Mouse (Mus musculus) heart, postnatal 0 days (tissue): ENCODE results near the gene Nkx1-2. TPM values are rescaled to one million over a fixed set of nuclear protein-coding genes. Genes with fewer than 3 reads are reported as not detected.
A peak's percentile ranks its signal among the peaks of the same experiment; 100 is the strongest.

Experiments used
- ATAC-seq: fragments of 200-750 bp; cut with Nextera tagmentation; 2 replicates; pipeline ENCODE4 v1.8.0; 2017; ENCODE audit warnings: low read depth, moderate number of reproducible peaks, moderate library complexity; ENCODE audit not compliant: insufficient read depth
- DNase-seq: peaks from one replicate; pipeline ENCODE4 v3.0.0-alpha.2; 2016; ENCODE audit warnings: low spot score
- H3K27ac ChIP-seq: fragments of 300-500 bp; sonication (generic); 2 replicates; pipeline ENCODE4 v1.5.1; 2014; ENCODE audit warnings: low read depth, mild to moderate bottlenecking
- H3K27me3 ChIP-seq: fragments of 300-500 bp; sonication (generic); 2 replicates; pipeline ENCODE4 v1.6.1; 2014; ENCODE audit warnings: low read length, mixed read lengths; ENCODE audit not compliant: control insufficient read depth, insufficient read depth
- H3K36me3 ChIP-seq: fragments of 300-500 bp; sonication (generic); replicated peaks from 2 replicates; pipeline ENCODE4 v1.6.1; 2014; ENCODE audit warnings: low read length, mixed read lengths; ENCODE audit not compliant: control insufficient read depth, insufficient read depth
- H3K4me1 ChIP-seq: fragments of 300-500 bp; sonication (generic); 2 replicates; pipeline ENCODE4 v1.6.1; 2014; ENCODE audit warnings: antibody characterized with exemption; ENCODE audit not compliant: control insufficient read depth, insufficient read depth
- H3K4me2 ChIP-seq: fragments of 300-500 bp; sonication (generic); 2 replicates; pipeline ENCODE4 v1.6.1; 2014; ENCODE audit warnings: low read depth, mild to moderate bottlenecking, low read length, moderate library complexity
- H3K4me3 ChIP-seq: fragments of 300-500 bp; sonication (generic); 2 replicates; pipeline ENCODE4 v1.5.1; 2014; ENCODE audit warnings: low read depth, low read length
- H3K9ac ChIP-seq: fragments of 300-500 bp; sonication (generic); replicated peaks from 2 replicates; pipeline ENCODE4 v1.6.1; 2014; ENCODE audit warnings: low read depth, low read length, mixed read lengths
- H3K9me3 ChIP-seq: fragments of 300-500 bp; sonication (generic); replicated peaks from 2 replicates; pipeline ENCODE4 v1.6.1; 2016; ENCODE audit warnings: low read length; ENCODE audit not compliant: control insufficient read depth
- CTCF ChIP-seq: IDR thresholded peaks from 2 replicates; pipeline ENCODE4 v1.5.1; 2016; ENCODE audit warnings: antibody characterized with exemption, control low read depth, low read depth
- EP300 ChIP-seq: IDR thresholded peaks from 2 replicates; pipeline ENCODE4 v1.6.1; 2016; ENCODE audit warnings: antibody characterized with exemption, low read depth
- WGBS: fragments of 180-500 bp; shearing (Covaris S2); extraction: QIAGEN DNeasy Blood & Tissue Kit; methylation state at CpG from one replicate; pipeline ENCODE4 v1.1.7; 2014; 5-methylcytosine and 5-hydroxymethylcytosine counted together
- polyA plus RNA-seq: library from polyadenylated mRNA; unstranded; fragments of >200 nt; fragmentation: Nextera tagmentation; extraction: Ambion mirVana; gene quantifications from 2 replicates; pipeline ENCODE4 v1.2.1, GENCODE M21; 2015
- total RNA-seq: library from RNA; depleted of rRNA; stranded (reverse); fragments of >200 nt; gene quantifications from 2 replicates; pipeline ENCODE4 v1.2.3, GENCODE M21; 2014; ENCODE audit warnings: low replicate concordance; rRNA removed

Gene Nkx1-2
- total and polyA plus RNA-seq, 2 experiments from 2014 or later: not detected

DNA sequence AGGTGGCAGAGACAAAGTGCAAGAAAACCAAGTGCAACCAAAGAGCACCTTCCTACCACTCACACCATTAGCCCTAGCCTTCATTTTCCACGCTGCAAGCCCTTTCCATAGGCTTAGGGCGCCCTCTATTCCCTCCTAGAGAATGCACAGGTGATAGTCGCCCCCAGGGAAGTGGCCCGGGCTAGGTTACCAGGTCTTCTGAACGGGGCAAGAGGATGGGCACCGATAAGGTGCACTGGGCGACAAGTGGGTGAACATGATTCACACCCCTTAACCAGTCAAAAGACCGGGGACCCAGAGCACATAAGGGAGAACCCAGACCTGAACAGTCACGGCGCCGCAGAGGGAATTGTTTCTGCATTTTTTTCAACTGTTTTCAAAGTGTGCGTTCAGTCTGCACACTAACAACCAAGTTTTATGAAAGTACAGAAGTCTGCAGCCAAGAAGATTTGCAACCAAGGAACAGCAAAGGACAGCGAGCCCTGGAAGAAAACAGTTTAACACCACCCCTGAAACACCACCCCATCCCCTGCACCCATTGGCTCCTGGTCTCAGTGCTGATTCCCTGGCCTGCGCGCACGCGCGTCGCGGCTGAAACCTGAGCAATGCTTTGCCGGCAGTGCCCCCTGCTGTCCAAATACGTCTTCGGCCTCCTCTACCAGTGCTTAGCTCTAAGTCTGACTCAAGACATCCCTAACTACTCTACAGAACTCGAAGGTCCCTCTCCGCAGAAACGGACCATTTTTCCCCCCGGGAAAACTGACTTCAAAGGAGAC lies 47.9 kb downstream of the Nkx1-2 start:
- 1% methylated on average over 27 of the region's 27 CpGs for WGBS
- Histone ChIP-seq H3K36me3 (peaks cover 2% of the 10 kb centered on the region), H3K4me1 (no peaks in the 10 kb centered on the region), H3K27ac (no peak overlapping the region), H3K27me3 (no peaks in the 10 kb centered on the region; the same call in 1 of the 2 replicates), H3K9ac (0 out of 2 replicates have a peak overlapping the region, but pooled peaks have one; percentile 12), H3K9me3 (no peaks in the 10 kb centered on the region), H3K4me3 (peak overlapping the region; percentile 57), H3K4me2 (peak overlapping the region; percentile 91)
- peak; percentile 96 for TF ChIP-seq CTCF
- no peak for TF ChIP-seq EP300
- DNase-seq (peak; percentile 89), ATAC-seq (peak; percentile 96)

DNA sequence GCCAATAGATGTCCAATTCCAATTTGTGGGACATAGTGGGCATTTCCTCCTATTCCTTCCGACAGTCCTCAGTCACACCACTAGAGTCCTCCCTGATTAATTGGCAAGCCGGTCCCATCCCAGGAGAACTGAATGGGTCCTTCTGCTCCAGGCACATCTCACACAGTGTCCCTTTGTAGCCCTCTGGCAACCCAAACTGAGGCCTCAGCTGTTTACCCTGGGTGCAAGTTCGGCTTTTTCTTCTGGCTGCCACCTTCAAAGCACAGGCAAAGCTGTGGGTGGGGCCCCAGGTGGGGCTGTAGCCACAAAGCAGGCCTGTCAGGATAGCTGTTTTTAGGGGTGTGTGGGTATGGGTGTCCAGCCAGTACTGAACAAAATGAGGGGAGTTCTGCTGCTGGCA lies 52.3 kb downstream of the Nkx1-2 start:
- no peak overlapping the region for H3K9ac ChIP-seq
- H3K27ac ChIP-seq: no peak overlapping the region
- 77% methylated on average over 3 of the region's 3 CpGs for WGBS
- H3K4me1 ChIP-seq: no peaks in the 10 kb centered on the region
- H3K36me3 ChIP-seq: no peaks in the 10 kb centered on the region
- TF ChIP-seq EP300 (no peak), CTCF (no peak)
- ATAC-seq: no peak
- no peak overlapping the region for H3K4me3 ChIP-seq
- H3K27me3 ChIP-seq: no peaks in the 10 kb centered on the region; the same call in 1 of the 2 replicates
- no peak overlapping the region for H3K4me2 ChIP-seq
- H3K9me3 ChIP-seq: no peaks in the 10 kb centered on the region
- DNase-seq: no peak

Other genes starting within 250 kb of the Nkx1-2 start
- gene Oat, start 23.2 kb downstream of the Nkx1-2 start, total RNA-seq: 194 and 208 TPM in 2 replicates
- gene Oat, start 23.2 kb downstream of the Nkx1-2 start, polyA plus RNA-seq: 155 and 157 TPM in 2 replicates
- 32.2 and 40.1 TPM in 2 replicates for gene Lhpp, start 11.0 kb upstream of the Nkx1-2 start, total RNA-seq
- gene Lhpp, start 11.0 kb upstream of the Nkx1-2 start, polyA plus RNA-seq: 21.3 and 22.9 TPM in 2 replicates
- gene Fam53b, start 214.2 kb upstream of the Nkx1-2 start, total RNA-seq: 18.6 and 28.6 TPM in 2 replicates
- gene Fam53b, start 214.2 kb upstream of the Nkx1-2 start, polyA plus RNA-seq: 11.4 and 13.1 TPM in 2 replicates